Mouse (Mus musculus) liver, adult 2 months (tissue): ENCODE measurements at regions not wholly inside any gene's neighbourhood (a gene's known extent, or its start where the extent isn't known, plus 50 kb on each side); places are given as distances from the start of the nearest gene placed in this dataset.

Experiments
- CTCF ChIP-seq: fragments of 200-500 bp; IDR thresholded peaks from 2 replicates; pipeline ENCODE4 v1.5.1; 2011; ENCODE audit warnings: low read depth, low read length, control low read depth
- POLR2A ChIP-seq: fragments of 200-500 bp; IDR thresholded peaks from 2 replicates; pipeline ENCODE4 v1.6.1; 2011; ENCODE audit warnings: low read length, control low read depth; ENCODE audit not compliant: insufficient read depth; ENCODE audit errors: extremely low read depth

DNA sequence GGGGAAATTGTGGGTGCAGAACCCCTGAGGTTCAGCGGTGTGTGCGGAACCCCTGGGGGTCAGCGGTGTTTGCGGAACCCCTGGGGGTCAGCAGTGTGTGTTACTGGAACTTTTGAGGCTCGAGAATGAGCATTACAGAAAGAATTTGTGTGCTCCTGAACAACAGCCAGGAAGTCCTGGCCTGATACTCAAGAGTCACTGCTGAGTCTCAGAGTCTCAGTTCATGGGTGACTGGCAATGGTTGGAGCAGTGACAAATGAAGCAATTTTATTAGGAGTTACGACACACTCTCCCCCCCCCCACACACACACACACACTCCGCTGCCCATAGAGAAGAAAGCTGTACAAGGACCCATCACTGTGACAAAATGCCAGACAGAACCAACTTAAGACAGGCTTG is 193.8 kb downstream of the Irs2 start:
- TF ChIP-seq CTCF (no peak), POLR2A (no peak)
